Mouse (Mus musculus): ENCODE measurements at regions not wholly inside any gene's neighbourhood (a gene's known extent, or its start where the extent isn't known, plus 50 kb on each side); places are given as distances from the start of the nearest gene placed in this dataset.
"Not testable (repeated sequence)": the region's sequence is repeated elsewhere in the genome, so short reads cannot be mapped to it uniquely, and the experiment has no call there.

GRCm38 (mm10) chr12:115312604-115313003 lies 734.9 kb upstream of the Zfp386 start:
- ATAC-seq, result not testable (repeated sequence)

- ATAC-seq, result peak; percentile 94
Observed at GRCm38 (mm10) chr12:115320641-115321040, 726.9 kb upstream of the Zfp386 start.

- no peak for ATAC-seq
Observed at GRCm38 (mm10) chr12:115328439-115328838, 719.1 kb upstream of the Zfp386 start.

GRCm38 (mm10) chr12:115334770-115335169 lies 712.8 kb upstream of the Zfp386 start:
- peak; percentile 61 for ATAC-seq

GRCm38 (mm10) chr12:115336594-115336993 lies 710.9 kb upstream of the Zfp386 start:
- peak; percentile 42 for ATAC-seq

- ATAC-seq, result not testable (repeated sequence)
Observed at GRCm38 (mm10) chr12:115346112-115346511, 701.4 kb upstream of the Zfp386 start.

DNA sequence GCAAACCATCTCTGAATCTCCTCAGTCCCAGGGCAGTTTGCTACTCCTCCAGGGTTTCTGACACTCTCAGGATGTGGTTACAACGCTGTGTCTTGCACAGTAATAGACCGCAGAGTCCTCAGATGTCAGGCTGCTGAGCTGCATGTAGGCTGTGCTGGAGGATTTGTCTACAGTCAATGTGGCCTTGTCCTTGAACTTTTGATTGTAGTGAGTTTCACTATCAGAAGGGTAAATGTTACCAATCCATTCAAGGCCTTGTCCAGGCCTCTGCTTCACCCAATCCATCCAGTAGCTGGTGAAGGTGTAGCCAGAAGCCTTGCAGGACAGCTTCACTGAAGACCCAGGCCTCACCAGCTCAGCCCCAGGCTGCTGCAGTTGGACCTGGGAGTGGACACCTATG lies 688.5 kb upstream of the Zfp386 start:
- peak; percentile 75 for ATAC-seq

DNA sequence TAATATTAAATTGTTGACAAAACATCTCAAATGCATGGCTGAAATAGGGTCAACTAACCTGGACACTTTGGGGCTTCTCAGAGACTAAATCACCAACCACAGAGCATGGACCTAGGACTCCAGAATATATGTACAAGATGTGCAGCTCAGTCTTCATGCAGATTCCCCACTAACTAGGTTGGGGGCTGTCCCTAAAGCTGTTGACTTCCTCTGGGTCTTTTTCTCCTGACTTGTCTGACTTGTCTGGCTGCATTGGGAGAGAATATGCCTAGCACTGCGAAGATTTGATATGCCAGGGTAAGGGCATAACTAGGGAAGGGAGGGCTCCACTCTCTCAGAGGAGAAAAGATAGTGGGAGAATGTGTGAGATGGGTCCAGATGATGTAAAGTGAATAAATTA lies 681.9 kb upstream of the Zfp386 start:
- ATAC-seq, result peak; percentile 77

GRCm38 (mm10) chr12:115371784-115372183 lies 675.7 kb upstream of the Zfp386 start:
- ATAC-seq, result not testable (repeated sequence)

GRCm38 (mm10) chr12:115373056-115373455 lies 674.5 kb upstream of the Zfp386 start:
- ATAC-seq, result not testable (repeated sequence)

DNA sequence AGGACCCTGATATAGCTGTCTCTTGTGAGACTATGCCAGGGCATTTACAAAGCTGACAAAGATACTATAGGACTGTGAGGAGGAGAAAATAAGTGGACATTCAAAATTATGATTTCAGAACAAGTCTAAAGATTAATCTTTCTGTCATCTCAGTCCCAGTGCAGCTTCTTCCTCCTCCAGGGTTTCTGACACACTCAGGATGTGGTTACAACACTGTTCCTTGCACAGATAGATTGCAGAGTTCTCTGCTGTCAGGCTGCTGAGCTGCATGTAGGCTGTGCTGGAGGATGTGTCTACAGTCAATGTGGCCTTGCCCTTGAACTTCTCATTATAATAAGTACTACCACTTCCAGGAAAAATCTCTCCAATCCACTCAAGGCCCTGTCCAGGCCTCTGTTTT lies 661.0 kb upstream of the Zfp386 start:
- peak; percentile 83 for ATAC-seq

DNA sequence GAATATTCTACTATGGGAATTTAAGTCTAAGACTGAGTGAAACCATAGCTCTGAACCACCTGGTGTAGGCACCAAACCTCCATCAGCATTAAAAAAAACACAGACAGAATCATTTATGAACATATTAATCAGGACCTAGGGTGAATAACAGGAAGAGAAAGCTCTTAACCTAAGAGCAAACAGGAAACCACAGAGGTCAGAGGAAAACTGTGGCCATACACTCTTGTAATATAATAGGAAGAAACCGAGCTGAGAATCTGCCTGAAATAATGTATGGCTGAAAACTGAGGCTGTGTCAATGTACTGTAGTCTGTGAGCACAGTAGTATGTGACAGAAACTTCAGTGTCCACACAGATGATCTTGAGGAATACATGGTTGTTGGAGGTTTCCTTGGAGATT lies 643.4 kb upstream of the Zfp386 start:
- ATAC-seq, result peak; percentile 70

DNA sequence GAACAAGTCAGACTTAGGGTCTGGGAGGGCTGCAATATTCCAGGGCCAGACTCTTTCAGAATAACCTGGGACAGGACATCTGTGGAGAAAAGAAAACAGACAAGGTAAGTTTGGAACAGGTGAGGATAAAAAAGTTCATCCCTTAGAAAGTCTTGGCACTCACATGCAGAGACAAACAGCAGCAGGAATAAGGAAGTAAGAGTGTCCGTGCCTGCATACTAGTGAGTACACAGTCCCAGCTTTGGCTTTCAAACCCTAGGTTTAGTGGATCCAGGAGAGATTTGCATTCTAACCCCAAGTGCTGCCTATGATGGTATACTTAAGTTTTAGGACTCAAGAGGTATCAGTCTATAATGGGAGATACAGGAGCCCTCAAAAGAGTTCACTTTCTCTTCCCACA lies 642.9 kb upstream of the Zfp386 start:
- no peak for ATAC-seq

GRCm38 (mm10) chr12:115446247-115446646 lies 601.3 kb upstream of the Zfp386 start:
- not testable (repeated sequence) for ATAC-seq

GRCm38 (mm10) chr12:115452626-115453025 lies 594.9 kb upstream of the Zfp386 start:
- peak; percentile 75 for ATAC-seq

- not testable (repeated sequence) for ATAC-seq
Observed at GRCm38 (mm10) chr12:115464777-115465176, 582.7 kb upstream of the Zfp386 start.

GRCm38 (mm10) chr12:115468015-115468414 lies 579.5 kb upstream of the Zfp386 start:
- not testable (repeated sequence) for ATAC-seq

GRCm38 (mm10) chr12:115468569-115468968 lies 579.0 kb upstream of the Zfp386 start:
- not testable (repeated sequence) for ATAC-seq

- ATAC-seq, result no peak
Observed at GRCm38 (mm10) chr12:115498865-115499264, 548.7 kb upstream of the Zfp386 start.

DNA sequence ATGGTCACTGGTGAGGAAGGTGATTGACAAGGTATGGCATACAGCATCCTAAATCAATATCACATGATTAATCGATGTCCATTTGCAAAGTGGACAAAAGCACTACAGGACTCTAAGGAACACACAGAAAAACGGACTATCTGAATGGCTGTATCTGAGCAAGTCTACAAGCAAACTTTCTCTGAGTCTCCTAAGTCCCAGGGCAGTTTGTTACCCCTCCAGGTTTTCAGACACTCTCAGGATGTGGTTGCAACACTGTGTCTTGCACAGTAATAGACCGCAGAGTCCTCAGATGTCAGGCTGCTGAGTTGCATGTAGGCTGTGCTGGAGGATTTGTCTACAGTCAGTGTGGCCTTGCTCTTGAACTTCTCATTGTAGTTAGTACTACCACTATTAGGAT lies 540.2 kb upstream of the Zfp386 start:
- not testable (repeated sequence) for ATAC-seq

- not testable (repeated sequence) for ATAC-seq
Observed at GRCm38 (mm10) chr12:115508615-115509342, 538.7 kb upstream of the Zfp386 start.

- not testable (repeated sequence) for ATAC-seq
Observed at GRCm38 (mm10) chr12:115518778-115519541, 528.6 kb upstream of the Zfp386 start.

- no peak for ATAC-seq
Observed at GRCm38 (mm10) chr12:115527065-115527464, 520.5 kb upstream of the Zfp386 start.

DNA sequence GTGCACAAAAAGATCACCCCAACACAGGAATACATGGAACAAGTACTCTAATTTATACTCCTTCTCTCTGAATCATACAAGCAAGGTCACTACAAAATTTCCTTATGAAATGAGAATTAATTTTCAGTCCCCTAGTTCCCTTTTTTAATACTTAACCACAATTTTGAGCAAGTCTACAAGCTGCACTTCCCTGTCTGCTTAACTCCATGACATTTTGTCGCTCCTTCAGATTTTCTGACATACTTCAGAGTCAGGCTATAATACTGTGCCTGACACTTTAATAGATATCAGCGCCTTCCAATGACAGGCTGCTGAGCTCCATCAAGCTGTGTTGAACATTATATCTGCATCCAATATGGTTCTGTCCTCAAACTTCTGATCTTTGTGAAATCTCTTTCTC lies 505.0 kb upstream of the Zfp386 start:
- ATAC-seq, result no peak
